Mouse (Mus musculus): ENCODE measurements around the gene Uvssa.

Uvssa gene

DNA sequence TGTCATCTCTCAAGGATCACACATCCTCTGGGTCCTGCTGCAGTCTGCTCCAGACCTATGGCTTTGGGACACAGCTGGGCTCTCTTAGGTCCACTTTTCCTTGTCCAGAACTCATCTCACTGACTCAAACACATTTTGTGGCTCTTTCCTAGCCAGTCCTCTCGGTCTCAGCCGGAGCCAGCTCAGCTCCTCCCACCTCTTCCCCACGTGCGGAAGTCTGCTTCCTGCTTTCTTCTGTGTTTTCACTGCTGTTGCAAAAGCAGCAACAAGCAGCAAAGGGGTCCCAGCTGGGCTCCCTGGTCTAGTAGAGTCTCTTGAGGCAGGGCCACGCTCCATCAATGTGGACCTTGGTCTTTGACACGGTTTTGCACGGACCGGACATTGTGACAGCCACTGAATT, 77.4 kb downstream of the Uvssa start:
- no peak for DNase-seq

GRCm38 (mm10) chr5:33458132-33458622, 79.8 kb downstream of the Uvssa start:
- no peak for DNase-seq

DNA sequence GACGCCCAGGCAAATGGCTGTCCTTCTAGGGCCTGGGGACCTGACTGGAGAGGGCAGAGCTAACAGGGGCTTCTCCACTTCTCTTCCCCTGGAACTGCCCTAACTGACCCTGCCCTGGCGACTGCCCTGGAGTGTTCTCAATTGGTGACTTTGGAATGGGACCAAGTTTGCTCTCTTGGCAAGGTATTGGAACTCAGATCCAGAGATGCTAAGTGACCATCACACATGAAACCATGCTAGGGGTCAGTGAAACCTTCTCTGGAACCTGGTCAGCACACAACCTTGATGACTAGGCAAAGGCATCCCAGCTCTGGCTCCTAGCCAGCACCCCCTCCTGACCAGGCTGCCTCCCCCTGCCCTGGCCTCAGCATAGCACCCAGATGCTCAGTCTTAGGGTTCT, 80.8 kb downstream of the Uvssa start:
- no peak for DNase-seq

DNA sequence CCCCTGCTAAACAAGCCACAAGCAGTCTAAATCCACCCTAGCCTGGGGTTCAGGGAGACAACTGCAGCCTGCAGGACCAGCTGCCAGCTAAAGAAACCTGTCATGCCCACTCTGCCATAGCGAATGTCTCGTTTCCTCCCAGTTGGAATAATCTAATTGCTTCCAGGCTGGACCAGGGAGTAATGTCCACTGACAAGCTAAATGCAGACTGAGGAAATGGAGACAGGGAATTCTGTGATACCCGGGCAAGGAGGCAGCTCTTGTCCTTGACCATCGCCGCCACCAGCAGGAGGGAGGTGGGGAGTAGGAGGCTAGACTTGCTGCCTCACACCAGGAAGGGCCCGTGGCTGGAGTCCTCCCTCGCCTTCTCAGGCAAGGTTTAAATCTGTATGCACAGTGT, 86.0 kb downstream of the Uvssa start:
- no peak for DNase-seq

GRCm38 (mm10) chr5:33465464-33465863, 87.1 kb downstream of the Uvssa start:
- no peak for DNase-seq

Data from kidney, postnatal 10 days (tissue).